Mouse (Mus musculus) inflammation-experienced regulatory T-cells, adult 16 weeks (primary cell): ENCODE data around the gene Cytl1. TPM values are rescaled to one million over a fixed set of nuclear protein-coding genes. Genes with fewer than 3 reads are reported as not detected.

Source experiments
- polyA plus RNA-seq: library from polyadenylated mRNA; unstranded; fragments of 100-300 nt; shearing (Covaris generic); gene quantifications from one replicate; pipeline ENCODE4 v1.2.1, GENCODE M21; 2017

Gene Cytl1
- polyA plus RNA-seq: not detected

GRCm38 (mm10) chr5:37735224-37735623 is at the start of gene Cytl1:
Gene Cytl1, plus strand, starts transcription at chr5:37735519.

DNA sequence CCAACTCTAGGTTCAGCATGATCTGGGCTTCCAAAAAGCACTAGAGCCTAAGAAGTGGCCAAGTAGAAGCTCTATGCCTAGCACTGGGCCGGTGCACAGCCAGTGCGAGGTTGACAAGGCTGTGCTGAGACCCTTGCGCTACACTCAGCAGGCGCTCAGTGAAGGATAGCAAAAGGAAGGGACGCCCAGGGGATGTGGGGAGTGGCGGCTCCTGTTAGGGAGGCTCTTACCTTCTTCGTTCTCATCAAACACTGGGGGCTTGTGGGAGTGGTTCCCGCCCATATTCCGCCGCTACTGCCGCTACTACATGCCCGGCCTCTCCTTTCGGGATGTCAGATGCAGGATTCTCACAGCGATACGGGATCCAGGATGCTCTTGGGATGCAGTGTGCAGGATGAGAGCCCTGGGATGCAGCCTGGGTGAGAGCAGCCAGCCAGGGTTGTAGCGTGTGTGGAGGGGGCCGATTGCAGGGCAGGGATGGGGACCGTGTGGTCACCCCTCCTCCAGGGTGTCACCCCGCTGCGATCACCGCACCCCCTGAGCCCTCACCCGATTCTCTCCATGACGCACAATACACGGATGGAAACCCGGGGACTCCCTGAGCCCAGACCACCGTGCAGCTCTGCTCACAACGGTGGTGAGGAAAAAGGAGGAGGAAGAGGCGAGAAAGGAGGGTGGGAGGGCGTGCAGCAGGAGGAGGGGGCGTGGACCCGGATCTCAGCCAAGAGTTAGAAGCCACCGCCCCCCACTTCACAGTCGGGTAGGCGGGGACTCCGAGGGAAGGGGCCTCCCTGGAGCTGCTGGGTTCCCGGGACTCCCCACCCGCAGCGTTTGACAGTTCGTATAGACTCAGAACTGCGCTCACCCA is 18.6 kb upstream of the Cytl1 start, which contains the start of gene Stk32b:
Gene Stk32b, minus strand, starts transcription at position 667 of the 868 bp plus-strand sequence.

Other genes starting within 250 kb of the Cytl1 start
- not detected for gene Stk32b, start 18.3 kb upstream of the Cytl1 start, polyA plus RNA-seq
- gene Msx1, start 89.1 kb downstream of the Cytl1 start, polyA plus RNA-seq: not detected